Mouse (Mus musculus): ENCODE measurements around the gene Ceacam19.

Gene Ceacam19

GRCm38 (mm10) chr7:19840936-19841335, 46.8 kb downstream of the Ceacam19 start:
- no peak for DNase-seq (ENCODE audit: low read depth, low spot score)

DNA sequence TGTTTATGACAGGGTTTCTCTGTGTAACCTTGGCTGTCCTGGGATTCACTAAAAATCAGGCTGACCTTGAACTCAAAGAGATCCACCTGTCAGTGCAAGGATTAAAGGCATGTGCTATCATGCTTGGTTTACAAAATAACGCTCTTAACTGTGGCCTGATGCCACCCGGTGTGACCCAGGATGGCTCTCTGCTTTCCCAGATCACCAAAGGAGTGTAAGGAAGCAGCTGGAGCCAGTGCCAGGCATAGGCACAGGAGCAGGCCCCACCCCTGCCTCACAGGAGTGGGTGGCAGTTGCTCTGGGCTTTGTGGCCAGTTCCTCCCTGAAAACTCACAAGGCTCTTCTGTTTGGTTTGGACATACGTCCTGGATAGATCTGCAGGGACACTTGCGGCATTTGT, 47.4 kb downstream of the Ceacam19 start:
- no peak for DNase-seq (ENCODE audit: low read depth, low spot score)

- DNase-seq (ENCODE audit: low read depth, low spot score): peak; percentile 56
Observed at GRCm38 (mm10) chr7:19836843-19837242, 50.9 kb downstream of the Ceacam19 start.

- DNase-seq (ENCODE audit: low read depth, low spot score): no peak
Observed at GRCm38 (mm10) chr7:19834055-19834454, 53.7 kb downstream of the Ceacam19 start.

DNA sequence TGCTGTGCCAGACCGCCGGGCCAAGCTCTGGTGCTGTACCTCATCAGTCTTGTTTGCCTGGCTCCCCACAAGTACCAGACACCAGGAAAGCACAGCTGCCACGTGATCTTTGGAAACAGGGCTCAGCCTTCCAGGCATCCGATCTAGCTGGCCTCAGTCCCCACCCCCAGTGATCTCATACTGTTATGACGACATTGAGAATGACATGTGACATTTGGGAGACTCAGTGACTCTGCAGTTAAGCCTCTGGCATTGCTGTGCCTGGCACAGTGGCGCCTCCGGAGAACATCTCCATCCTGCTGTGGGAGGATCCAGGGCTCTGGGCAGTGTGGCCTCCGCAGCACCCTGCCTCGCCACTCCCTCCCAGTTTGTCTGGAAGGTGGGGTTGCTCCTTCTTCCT, 55.9 kb downstream of the Ceacam19 start:
- no peak for DNase-seq (ENCODE audit: low read depth, low spot score)

DNA sequence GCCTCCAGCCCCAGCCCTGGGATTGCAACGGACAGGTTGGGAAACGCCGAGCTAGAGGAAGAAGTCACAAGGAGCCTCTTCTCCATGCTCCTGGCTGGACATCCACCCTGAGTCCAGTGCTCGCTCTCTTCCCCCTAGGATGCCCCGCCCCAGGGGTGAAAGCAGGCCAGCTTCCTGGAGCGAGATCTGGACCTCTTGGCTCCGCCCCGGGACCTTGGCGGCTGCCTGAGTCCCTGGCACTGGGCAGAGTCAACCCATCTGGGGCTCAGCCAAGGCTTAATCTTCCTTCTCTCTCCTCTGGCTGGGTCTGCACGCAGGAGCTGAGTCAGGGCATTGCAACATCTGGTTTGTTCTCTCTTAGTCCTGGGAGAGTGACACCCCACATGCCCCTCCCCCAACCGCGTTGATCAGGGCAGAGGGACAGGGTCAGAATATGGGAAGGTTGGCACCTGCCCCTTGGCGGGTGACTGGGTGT, 57.0 kb downstream of the Ceacam19 start:
- no peak for DNase-seq (ENCODE audit: low read depth, low spot score)

GRCm38 (mm10) chr7:19829694-19830093, 58.1 kb downstream of the Ceacam19 start:
- DNase-seq (ENCODE audit: low read depth, low spot score): no peak

- no peak for DNase-seq (ENCODE audit: low read depth, low spot score)
Observed at GRCm38 (mm10) chr7:19826756-19827155, 61.0 kb downstream of the Ceacam19 start.
